Mouse (Mus musculus): ENCODE data around the gene Smg8. TPM values are rescaled to one million over a fixed set of nuclear protein-coding genes. Genes with fewer than 3 reads are reported as not detected.

The Smg8 gene
- 6.7 and 7.2 TPM in 2 replicates for polyA plus RNA-seq (2015; fragmentation: Nextera tagmentation; extraction: Ambion mirVana)

GRCm38 (mm10) chr11:87086290-87086984 lies at the start of gene Smg8:
Gene Smg8 (minus strand): TSS chr11:87086774.
- Histone ChIP-seq H3K27me3 (ENCODE audit: control insufficient read depth, insufficient read depth, low read depth, low read length) (no peaks in the 10 kb centered on the region), H3K4me1 (ENCODE audit: control insufficient read depth, low read depth, low read length) (peaks cover 24% of the 10 kb centered on the region), H3K9ac (ENCODE audit: low read depth, low read length) (peak within 1 kb of the TSS; percentile 83), H3K27ac (ENCODE audit: low read length) (peak within 1 kb of the TSS; percentile 69), H3K4me3 (ENCODE audit: low read depth, low read length) (peak within 1 kb of the TSS; percentile 89), H3K9me3 (replicated peaks; ENCODE audit: control insufficient read depth, low read length) (no peaks in the 10 kb centered on the region), H3K4me2 (ENCODE audit: low read depth, low read length) (peak within 1 kb of the TSS; percentile 78), H3K36me3 (ENCODE audit: control insufficient read depth, insufficient read depth) (peaks cover 18% of the 10 kb centered on the region)
- peak; percentile 86 for ATAC-seq (ENCODE audit: low read depth)
- under 1% methylated on average over 43 of the region's 43 CpGs for WGBS (ENCODE audit: insufficient replicate concordance)

- no peak overlapping the region for H3K4me2 ChIP-seq (ENCODE audit: low read depth, low read length)
- H3K4me1 ChIP-seq (ENCODE audit: control insufficient read depth, low read depth, low read length), result no peaks in the 10 kb centered on the region
- peaks cover 4% of the 10 kb centered on the region for H3K36me3 ChIP-seq (ENCODE audit: control insufficient read depth, insufficient read depth)
- no peaks in the 10 kb centered on the region for H3K27me3 ChIP-seq (ENCODE audit: control insufficient read depth, insufficient read depth, low read depth, low read length)
- 89% methylated on average over 4 of the region's 4 CpGs for WGBS (ENCODE audit: insufficient replicate concordance)
- H3K27ac ChIP-seq (ENCODE audit: low read length), result no peak overlapping the region
- ATAC-seq (ENCODE audit: low read depth), result no peak
- H3K9ac ChIP-seq (ENCODE audit: low read depth, low read length), result no peak overlapping the region
- H3K4me3 ChIP-seq (ENCODE audit: low read depth, low read length), result no peak overlapping the region
- H3K9me3 ChIP-seq (replicated peaks; ENCODE audit: control insufficient read depth, low read length), result no peaks in the 10 kb centered on the region
Observed at GRCm38 (mm10) chr11:87136233-87136632, 49.7 kb upstream of the Smg8 start.

- Histone ChIP-seq H3K4me1 (ENCODE audit: control insufficient read depth, low read depth, low read length) (peaks cover 12% of the 10 kb centered on the region), H3K27ac (ENCODE audit: low read length) (peak within 1 kb of the TSS; percentile 90), H3K9me3 (replicated peaks; ENCODE audit: control insufficient read depth, low read length) (no peaks in the 10 kb centered on the region), H3K4me3 (ENCODE audit: low read depth, low read length) (peak within 1 kb of the TSS; percentile 85), H3K9ac (ENCODE audit: low read depth, low read length) (peak within 1 kb of the TSS; percentile 88), H3K36me3 (ENCODE audit: control insufficient read depth, insufficient read depth) (peaks cover 24% of the 10 kb centered on the region), H3K4me2 (ENCODE audit: low read depth, low read length) (peak within 1 kb of the TSS; percentile 89), H3K27me3 (ENCODE audit: control insufficient read depth, insufficient read depth, low read depth, low read length) (no peaks in the 10 kb centered on the region)
- peak; percentile 94 for ATAC-seq (ENCODE audit: low read depth)
- under 1% methylated on average over 93 of the region's 105 CpGs for WGBS (ENCODE audit: insufficient replicate concordance)
Observed at GRCm38 (mm10) chr11:87126824-87127816, 40.5 kb upstream of the Smg8 start, which contains the start of gene Trim37. Gene Trim37 (plus strand): TSS chr11:87127077.

- Histone ChIP-seq H3K4me1 (ENCODE audit: control insufficient read depth, low read depth, low read length) (peaks cover 12% of the 10 kb centered on the region), H3K27me3 (ENCODE audit: control insufficient read depth, insufficient read depth, low read depth, low read length) (no peaks in the 10 kb centered on the region), H3K9me3 (replicated peaks; ENCODE audit: control insufficient read depth, low read length) (no peaks in the 10 kb centered on the region), H3K4me2 (ENCODE audit: low read depth, low read length) (peak overlapping the region; percentile 70), H3K4me3 (ENCODE audit: low read depth, low read length) (peak overlapping the region; percentile 85), H3K36me3 (ENCODE audit: control insufficient read depth, insufficient read depth) (peaks cover 28% of the 10 kb centered on the region), H3K27ac (ENCODE audit: low read length) (peak overlapping the region; percentile 49; the same call in 1 of the 2 replicates), H3K9ac (ENCODE audit: low read depth, low read length) (peak overlapping the region; percentile 35)
- WGBS (ENCODE audit: insufficient replicate concordance), result 2% methylated on average over 12 of the region's 12 CpGs
- ATAC-seq (ENCODE audit: low read depth), result no peak
Observed at GRCm38 (mm10) chr11:87126281-87126823, 39.8 kb upstream of the Smg8 start.

GRCm38 (mm10) chr11:87125562-87125961 lies 39.0 kb upstream of the Smg8 start:
- 56% methylated on average over 4 of the region's 4 CpGs for WGBS (ENCODE audit: insufficient replicate concordance)
- Histone ChIP-seq H3K4me2 (ENCODE audit: low read depth, low read length) (peak overlapping the region; percentile 70; the same call in 1 of the 2 replicates), H3K4me3 (ENCODE audit: low read depth, low read length) (no peak overlapping the region), H3K9me3 (replicated peaks; ENCODE audit: control insufficient read depth, low read length) (no peaks in the 10 kb centered on the region), H3K27ac (ENCODE audit: low read length) (no peak overlapping the region), H3K4me1 (ENCODE audit: control insufficient read depth, low read depth, low read length) (peaks cover 12% of the 10 kb centered on the region), H3K9ac (ENCODE audit: low read depth, low read length) (no peak overlapping the region), H3K27me3 (ENCODE audit: control insufficient read depth, insufficient read depth, low read depth, low read length) (no peaks in the 10 kb centered on the region), H3K36me3 (ENCODE audit: control insufficient read depth, insufficient read depth) (peaks cover 32% of the 10 kb centered on the region)
- no peak for ATAC-seq (ENCODE audit: low read depth)

- 72% methylated on average over 8 of the region's 8 CpGs for WGBS (ENCODE audit: insufficient replicate concordance)
- no peak overlapping the region for H3K4me2 ChIP-seq (ENCODE audit: low read depth, low read length)
- peaks cover 6% of the 10 kb centered on the region for H3K4me1 ChIP-seq (ENCODE audit: control insufficient read depth, low read depth, low read length)
- no peaks in the 10 kb centered on the region for H3K27me3 ChIP-seq (ENCODE audit: control insufficient read depth, insufficient read depth, low read depth, low read length)
- no peaks in the 10 kb centered on the region for H3K9me3 ChIP-seq (replicated peaks; ENCODE audit: control insufficient read depth, low read length)
- H3K4me3 ChIP-seq (ENCODE audit: low read depth, low read length), result no peak overlapping the region
- peaks cover 58% of the 10 kb centered on the region for H3K36me3 ChIP-seq (ENCODE audit: control insufficient read depth, insufficient read depth)
- no peak for ATAC-seq (ENCODE audit: low read depth)
- H3K9ac ChIP-seq (ENCODE audit: low read depth, low read length), result no peak overlapping the region
- no peak overlapping the region for H3K27ac ChIP-seq (ENCODE audit: low read length)
Observed at GRCm38 (mm10) chr11:87121864-87122263, 35.3 kb upstream of the Smg8 start.

- H3K27ac ChIP-seq (ENCODE audit: low read length), result peak overlapping the region; percentile 90
Observed at GRCm38 (mm10) chr11:87110172-87110909, 23.8 kb upstream of the Smg8 start.

GRCm38 (mm10) chr11:87109519-87110171 lies 23.1 kb upstream of the Smg8 start:
- Histone ChIP-seq H3K27ac (ENCODE audit: low read length) (peak overlapping the region; percentile 90), H3K9me3 (replicated peaks; ENCODE audit: control insufficient read depth, low read length) (no peaks in the 10 kb centered on the region), H3K9ac (ENCODE audit: low read depth, low read length) (peak overlapping the region; percentile 88), H3K36me3 (ENCODE audit: control insufficient read depth, insufficient read depth) (peaks cover 28% of the 10 kb centered on the region), H3K4me2 (ENCODE audit: low read depth, low read length) (peak overlapping the region; percentile 69), H3K27me3 (ENCODE audit: control insufficient read depth, insufficient read depth, low read depth, low read length) (no peaks in the 10 kb centered on the region), H3K4me3 (ENCODE audit: low read depth, low read length) (peak overlapping the region; percentile 85), H3K4me1 (ENCODE audit: control insufficient read depth, low read depth, low read length) (peaks cover 11% of the 10 kb centered on the region)
- 0% methylated on average over 42 of the region's 42 CpGs for WGBS (ENCODE audit: insufficient replicate concordance)
- no peak for ATAC-seq (ENCODE audit: low read depth)

More at GRCm38 (mm10) chr11:87110172-87110909, 23.8 kb upstream of the Smg8 start:
- ATAC-seq (ENCODE audit: low read depth), result no peak
- H3K9ac ChIP-seq (ENCODE audit: low read depth, low read length), result peak overlapping the region; percentile 88
- no peaks in the 10 kb centered on the region for H3K27me3 ChIP-seq (ENCODE audit: control insufficient read depth, insufficient read depth, low read depth, low read length)
- peaks cover 28% of the 10 kb centered on the region for H3K36me3 ChIP-seq (ENCODE audit: control insufficient read depth, insufficient read depth)
- H3K4me3 ChIP-seq (ENCODE audit: low read depth, low read length), result peak overlapping the region; percentile 85
- H3K4me1 ChIP-seq (ENCODE audit: control insufficient read depth, low read depth, low read length), result peaks cover 11% of the 10 kb centered on the region
- WGBS (ENCODE audit: insufficient replicate concordance), result 5% methylated on average over 9 of the region's 9 CpGs
- peak overlapping the region; percentile 69 for H3K4me2 ChIP-seq (ENCODE audit: low read depth, low read length)
- no peaks in the 10 kb centered on the region for H3K9me3 ChIP-seq (replicated peaks; ENCODE audit: control insufficient read depth, low read length)

All from liver, embryonic 16.5 days (tissue).